Mouse (Mus musculus) kidney, postnatal 0 days (tissue): ENCODE results near the gene Pdcd4. TPM values are rescaled to one million over a fixed set of nuclear protein-coding genes. Genes with fewer than 3 reads are reported as not detected.
"Not testable (repeated sequence)": the region's sequence is repeated elsewhere in the genome, so short reads cannot be mapped to it uniquely, and the experiment has no call there.

ENCODE experiments used
- ATAC-seq: fragments of 200-750 bp; cut with Nextera tagmentation; replicated peaks from 2 replicates; pipeline ENCODE4 v1.8.0; 2017; ENCODE audit warnings: low read depth, moderate number of reproducible peaks, moderate TSS enrichment, moderate library complexity; ENCODE audit not compliant: low FRiP score
- DNase-seq: peaks from one replicate; pipeline ENCODE4 v3.0.0-alpha.2; 2016; ENCODE audit warnings: low spot score
- H3K27ac ChIP-seq: fragments of 300-500 bp; sonication (generic); 2 replicates; pipeline ENCODE4 v1.5.1; 2014; ENCODE audit warnings: mild to moderate bottlenecking
- H3K27me3 ChIP-seq: fragments of 300-500 bp; sonication (generic); 2 replicates; pipeline ENCODE4 v1.6.1; 2014; ENCODE audit warnings: low read length, mixed read lengths; ENCODE audit not compliant: insufficient read depth
- H3K36me3 ChIP-seq: fragments of 300-500 bp; sonication (generic); 2 replicates; pipeline ENCODE4 v1.6.1; 2014; ENCODE audit warnings: low read length, mixed read lengths; ENCODE audit not compliant: insufficient read depth
- H3K4me1 ChIP-seq: fragments of 300-500 bp; sonication (generic); replicated peaks from 2 replicates; pipeline ENCODE4 v1.6.1; 2014; ENCODE audit warnings: antibody characterized with exemption, low read length, mixed read lengths; ENCODE audit not compliant: insufficient read depth
- H3K4me2 ChIP-seq: fragments of 300-500 bp; sonication (generic); 2 replicates; pipeline ENCODE4 v1.6.1; 2014; ENCODE audit warnings: mild to moderate bottlenecking, low read length, moderate library complexity, mixed read lengths
- H3K4me3 ChIP-seq: fragments of 300-500 bp; sonication (generic); replicated peaks from 2 replicates; pipeline ENCODE4 v1.5.1; 2014; ENCODE audit warnings: low read depth, low read length
- H3K9ac ChIP-seq: fragments of 300-500 bp; sonication (generic); 2 replicates; pipeline ENCODE4 v1.6.1; 2014; ENCODE audit warnings: low read depth, low read length
- H3K9me3 ChIP-seq: fragments of 300-500 bp; sonication (generic); replicated peaks from 2 replicates; pipeline ENCODE4 v1.6.1; 2016; ENCODE audit warnings: low read length, inconsistent platforms, mixed read lengths
- CTCF ChIP-seq: IDR thresholded peaks from 2 replicates; pipeline ENCODE4 v1.5.1; 2016; ENCODE audit warnings: antibody characterized with exemption, low read depth, mild to moderate bottlenecking, moderate library complexity
- WGBS: fragments of 180-500 bp; shearing (Covaris S2); extraction: QIAGEN DNeasy Blood & Tissue Kit; methylation state at CpG from one replicate; pipeline ENCODE4 v1.1.7; 2014; 5-methylcytosine and 5-hydroxymethylcytosine counted together
- polyA plus RNA-seq: library from polyadenylated mRNA; unstranded; fragments of >200 nt; fragmentation: Nextera tagmentation; extraction: Ambion mirVana; gene quantifications from 2 replicates; pipeline ENCODE4 v1.2.1, GENCODE M21; 2015

Gene Pdcd4
- polyA plus RNA-seq, 1 experiment from 2014 or later, result 121 TPM

DNA sequence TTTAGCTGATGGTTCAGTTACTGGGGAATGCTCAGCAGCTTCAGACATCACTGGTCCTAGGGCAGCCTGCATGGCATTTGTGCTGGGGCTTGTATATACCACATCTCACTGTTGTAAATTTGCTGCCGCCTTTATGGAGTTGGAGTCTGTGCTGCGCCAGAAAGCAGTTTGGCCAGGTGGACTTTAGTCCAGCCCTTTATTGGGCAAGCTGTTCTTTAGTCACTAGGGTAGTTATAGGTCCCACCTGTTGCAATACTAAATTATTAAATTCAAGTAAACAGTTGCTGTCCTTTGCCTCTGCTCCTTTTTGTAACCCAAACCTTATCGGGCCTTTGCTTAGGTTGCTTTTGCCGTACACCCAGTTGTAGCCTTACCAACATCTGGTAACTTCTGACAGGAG lies 22.9 kb downstream of the Pdcd4 start:
- Histone ChIP-seq H3K27ac (no peak overlapping the region), H3K36me3 (peaks cover 57% of the 10 kb centered on the region), H3K9me3 (no peaks in the 10 kb centered on the region), H3K9ac (no peak overlapping the region), H3K4me2 (no peak overlapping the region), H3K4me3 (no peak overlapping the region), H3K27me3 (no peaks in the 10 kb centered on the region), H3K4me1 (no peaks in the 10 kb centered on the region)
- 96% methylated on average over 4 of the region's 4 CpGs for WGBS
- DNase-seq (no peak), ATAC-seq (no peak)
- TF ChIP-seq CTCF, result no peak

DNA sequence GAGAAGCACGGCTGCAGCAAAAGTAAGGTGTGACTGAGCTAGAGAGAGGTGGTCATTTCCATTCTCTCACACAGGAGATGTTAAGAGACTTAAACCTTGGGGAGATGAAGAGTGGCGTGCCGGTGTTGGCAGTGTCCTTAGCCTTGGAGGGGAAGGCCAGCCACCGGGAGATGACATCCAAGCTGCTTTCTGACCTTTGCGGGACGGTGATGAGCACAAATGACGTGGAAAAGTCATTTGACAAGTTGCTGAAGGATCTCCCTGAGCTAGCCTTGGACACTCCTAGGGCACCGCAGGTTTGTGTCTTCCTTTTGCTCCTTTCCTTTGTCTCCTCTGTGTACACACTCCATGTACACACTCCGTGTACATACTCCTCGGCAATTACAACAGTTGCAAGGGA lies 27.5 kb downstream of the Pdcd4 start:
- no peaks in the 10 kb centered on the region for H3K27me3 ChIP-seq
- TF ChIP-seq CTCF, result no peak
- H3K36me3 ChIP-seq, result peaks cover 50% of the 10 kb centered on the region
- 91% methylated on average over 10 of the region's 10 CpGs for WGBS
- no peak for DNase-seq
- no peak overlapping the region for H3K4me3 ChIP-seq
- no peak overlapping the region for H3K27ac ChIP-seq
- no peak overlapping the region for H3K9ac ChIP-seq
- H3K4me1 ChIP-seq, result no peaks in the 10 kb centered on the region
- no peak for ATAC-seq
- H3K4me2 ChIP-seq, result no peak overlapping the region
- H3K9me3 ChIP-seq, result no peaks in the 10 kb centered on the region

DNA sequence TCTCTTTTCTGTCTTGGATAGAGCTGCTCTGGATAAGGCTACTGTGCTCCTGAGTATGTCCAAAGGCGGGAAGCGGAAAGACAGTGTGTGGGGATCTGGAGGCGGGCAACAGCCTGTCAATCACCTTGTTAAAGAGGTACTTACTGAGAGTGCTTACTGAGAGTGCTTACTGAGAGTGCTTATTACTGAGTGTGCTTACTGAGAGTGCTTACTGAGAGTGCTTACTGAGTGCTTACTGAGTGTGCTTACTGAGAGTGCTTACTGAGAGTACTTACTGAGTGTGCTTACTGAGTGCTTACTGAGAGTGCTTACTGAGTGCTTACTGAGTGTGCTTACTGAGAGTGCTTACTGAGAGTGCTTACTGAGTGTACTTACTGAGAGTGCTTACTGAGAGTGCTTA lies 30.0 kb downstream of the Pdcd4 start:
- not testable (repeated sequence) for ATAC-seq, DNase-seq, H3K4me2 ChIP-seq, H3K27me3 ChIP-seq, H3K9me3 ChIP-seq, H3K4me3 ChIP-seq, H3K4me1 ChIP-seq, H3K27ac ChIP-seq, H3K9ac ChIP-seq
- H3K36me3 ChIP-seq, result peaks cover 40% of the 10 kb centered on the region
- 91% methylated on average over 3 of the region's 3 CpGs for WGBS

- 88% methylated on average over 2 of the region's 2 CpGs for WGBS
- TF ChIP-seq CTCF, result peak; percentile 63
- H3K27me3 ChIP-seq, result no peaks in the 10 kb centered on the region
- no peak overlapping the region for H3K4me3 ChIP-seq
- H3K4me2 ChIP-seq, result no peak overlapping the region
- no peaks in the 10 kb centered on the region for H3K4me1 ChIP-seq
- peaks cover 30% of the 10 kb centered on the region for H3K36me3 ChIP-seq
- H3K9ac ChIP-seq, result no peak overlapping the region
- DNase-seq (peak; percentile 79), ATAC-seq (no peak)
- H3K9me3 ChIP-seq, result no peaks in the 10 kb centered on the region
- H3K27ac ChIP-seq, result no peak overlapping the region
Measured at GRCm38 (mm10) chr19:53925338-53925751, 33.3 kb downstream of the Pdcd4 start.

- H3K27me3 ChIP-seq, result no peaks in the 10 kb centered on the region
- no peak overlapping the region for H3K27ac ChIP-seq
- no peak for ATAC-seq
- H3K36me3 ChIP-seq, result peaks cover 22% of the 10 kb centered on the region
- H3K9me3 ChIP-seq, result no peaks in the 10 kb centered on the region
- H3K4me1 ChIP-seq, result no peaks in the 10 kb centered on the region
- TF ChIP-seq CTCF, result no peak
- H3K9ac ChIP-seq, result no peak overlapping the region
- 98% methylated on average over 1 of the region's 1 CpGs for WGBS
- DNase-seq, result no peak
- H3K4me3 ChIP-seq, result no peak overlapping the region
- H3K4me2 ChIP-seq, result no peak overlapping the region
Measured at GRCm38 (mm10) chr19:53926705-53927104, 34.7 kb downstream of the Pdcd4 start.

- Histone ChIP-seq H3K27ac (no peak overlapping the region), H3K9ac (no peak overlapping the region), H3K27me3 (no peaks in the 10 kb centered on the region), H3K36me3 (peaks cover 18% of the 10 kb centered on the region), H3K4me2 (no peak overlapping the region), H3K4me3 (no peak overlapping the region), H3K9me3 (no peaks in the 10 kb centered on the region), H3K4me1 (no peaks in the 10 kb centered on the region)
- ATAC-seq (no peak), DNase-seq (no peak)
- TF ChIP-seq CTCF, result no peak
- WGBS, result 85% methylated on average over 3 of the region's 3 CpGs
Measured at GRCm38 (mm10) chr19:53929218-53929617, 37.2 kb downstream of the Pdcd4 start.

DNA sequence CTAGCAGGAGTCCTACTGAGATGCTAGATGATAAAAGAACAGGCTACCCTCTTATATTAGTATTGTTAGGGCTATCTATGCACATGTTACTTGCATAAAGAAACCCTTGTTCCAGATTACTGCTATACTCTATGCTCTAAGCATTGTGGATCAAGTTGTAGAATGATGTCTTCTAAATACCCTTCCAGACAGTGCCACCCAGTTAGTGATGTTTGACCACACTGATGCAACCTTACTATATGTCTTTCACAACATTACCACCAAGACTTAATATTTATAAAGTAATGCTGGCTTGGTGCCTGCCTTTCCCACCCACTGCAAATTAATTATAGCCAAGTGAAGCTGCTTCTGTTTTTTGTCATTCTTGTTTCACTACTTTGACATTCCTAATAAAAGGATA lies 41.0 kb downstream of the Pdcd4 start:
- ATAC-seq (no peak), DNase-seq (no peak)
- no peaks in the 10 kb centered on the region for H3K4me1 ChIP-seq
- H3K4me3 ChIP-seq, result no peak overlapping the region
- no peaks in the 10 kb centered on the region for H3K27me3 ChIP-seq
- H3K36me3 ChIP-seq, result peaks cover 10% of the 10 kb centered on the region
- no peak for TF ChIP-seq CTCF
- no peak overlapping the region for H3K9ac ChIP-seq
- no peaks in the 10 kb centered on the region for H3K9me3 ChIP-seq
- no peak overlapping the region for H3K4me2 ChIP-seq
- no peak overlapping the region for H3K27ac ChIP-seq
